Mouse (Mus musculus): ENCODE measurements at regions not wholly inside any gene's neighbourhood (a gene's known extent, or its start where the extent isn't known, plus 50 kb on each side); places are given as distances from the start of the nearest gene placed in this dataset.

GRCm38 (mm10) chr11:114402556-114403320 is 265.6 kb upstream of the Rpl38 start:
- TF ChIP-seq TAL1 (IDR thresholded peaks at IDR 0.05; ENCODE audit: low read length) (no peak), GATA1 (IDR thresholded peaks at IDR 0.05; ENCODE audit: low read length) (no peak)
